Mouse (Mus musculus): ENCODE results near the gene Nqo1.

DNA sequence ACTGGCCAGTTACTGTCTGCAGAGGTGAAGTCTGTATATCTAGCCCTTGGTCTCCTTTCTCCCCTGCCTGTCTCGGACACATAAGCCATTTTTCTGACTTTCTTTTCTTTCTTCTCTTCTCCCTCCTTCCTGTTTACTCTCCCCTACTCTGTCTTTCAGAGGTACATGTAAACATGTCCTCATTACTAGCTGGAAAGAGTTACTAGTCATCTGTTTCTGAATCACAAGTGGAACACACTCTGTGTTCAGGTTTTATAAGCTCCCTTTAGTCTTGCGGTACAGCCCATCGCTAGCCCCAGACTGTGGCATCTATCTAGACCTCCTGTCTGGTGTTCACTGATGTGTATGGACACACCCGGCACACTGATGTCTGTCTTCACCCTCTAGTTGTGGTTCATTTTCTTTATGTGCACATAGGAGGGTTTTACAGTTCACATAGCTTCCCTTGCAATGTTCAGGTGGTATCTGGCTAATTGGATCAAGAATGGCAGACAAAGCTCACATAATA is 45.4 kb upstream of the Nqo1 start:
- TF ChIP-seq HCFC1 (IDR thresholded peaks at IDR 0.05; ENCODE audit: borderline replicate concordance, insufficient read depth, low read length) (no peak), MAFK (IDR thresholded peaks at IDR 0.05; ENCODE audit: insufficient read depth, low read depth, low read length) (no peak)

All from ES-E14 (cell line).